Mouse (Mus musculus) heart, postnatal 4 days (tissue): ENCODE results near the gene Nos1ap. TPM values are rescaled to one million over a fixed set of nuclear protein-coding genes. Genes with fewer than 3 reads are reported as not detected.

Experiments used
- DNase-seq: peaks from one replicate; pipeline ENCODE4 v3.0.0; 2021
- total RNA-seq, 2 experiments: library from RNA; stranded (reverse); gene quantifications; 2 replicates each; pipeline ENCODE4 v1.2.3; 2021

Nos1ap gene
- total RNA-seq, 2 experiments from 2014 or later: 19.9 to 20.0 TPM

DNA sequence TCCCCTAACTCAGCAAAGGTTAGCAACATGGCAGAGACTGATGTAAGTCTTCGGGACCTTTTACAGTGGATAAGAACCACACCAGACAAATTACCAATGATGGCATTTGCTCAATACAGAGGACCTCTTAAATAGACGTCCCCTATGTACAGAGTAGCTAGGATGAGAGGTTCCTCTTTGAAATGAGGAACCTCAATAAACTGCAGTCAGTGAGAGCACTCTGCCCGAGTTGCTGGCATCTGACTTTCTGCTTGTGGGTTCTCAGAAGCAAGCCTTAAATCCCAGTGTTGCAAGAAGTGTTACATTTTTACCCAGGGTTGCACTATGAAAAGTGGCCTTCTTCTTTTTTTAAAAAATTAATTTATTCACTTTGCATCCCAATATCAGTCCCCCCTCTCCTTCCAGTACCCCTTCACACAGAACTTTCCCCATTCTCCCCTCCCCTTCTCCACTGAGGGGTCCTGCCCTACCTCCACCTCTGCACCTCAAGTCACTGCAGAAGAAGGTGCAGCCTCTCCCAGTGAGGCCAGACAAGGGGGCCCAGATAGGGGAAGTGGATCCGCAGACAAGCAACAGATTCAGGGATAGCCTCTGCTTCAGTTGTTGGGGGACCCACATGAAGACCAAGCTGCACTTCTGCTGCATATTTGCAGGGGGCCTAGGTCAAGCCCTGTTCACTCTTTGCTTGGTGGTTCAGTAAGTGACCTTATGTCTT, 307.1 kb downstream of the Nos1ap start:
- no peak for DNase-seq

- no peak for DNase-seq
Measured at GRCm38 (mm10) chr1:170277016-170277415, 312.6 kb downstream of the Nos1ap start, which contains the start of gene Sh2d1b1. TSS of gene Sh2d1b1 (plus strand) at chr1:170277320.

- no peak for DNase-seq
Measured at GRCm38 (mm10) chr1:170273252-170273651, 316.4 kb downstream of the Nos1ap start.

- no peak for DNase-seq
Measured at GRCm38 (mm10) chr1:170270696-170271095, 319.0 kb downstream of the Nos1ap start.

DNA sequence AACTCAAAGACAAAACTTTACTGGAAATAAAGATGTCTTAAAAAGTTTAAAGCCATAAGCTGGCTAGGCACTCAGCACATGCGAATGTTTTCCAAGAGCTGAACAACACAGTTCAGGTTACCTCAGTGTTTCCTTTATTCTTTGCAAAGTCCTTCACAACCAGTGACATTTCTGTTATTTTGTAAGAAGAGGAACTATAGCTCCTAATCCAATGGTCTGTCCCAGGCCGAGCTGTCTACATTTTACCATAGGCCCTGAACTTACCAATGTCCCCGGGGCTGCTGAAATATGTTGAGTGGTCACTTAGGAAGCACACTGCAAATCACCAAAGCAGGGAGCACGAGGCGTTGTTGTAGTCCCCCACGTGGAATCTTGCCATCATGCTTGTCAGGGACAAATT, 319.4 kb downstream of the Nos1ap start:
- no peak for DNase-seq

- DNase-seq: peak; percentile 89
Measured at GRCm38 (mm10) chr1:170255560-170255910, 334.1 kb downstream of the Nos1ap start.

DNA sequence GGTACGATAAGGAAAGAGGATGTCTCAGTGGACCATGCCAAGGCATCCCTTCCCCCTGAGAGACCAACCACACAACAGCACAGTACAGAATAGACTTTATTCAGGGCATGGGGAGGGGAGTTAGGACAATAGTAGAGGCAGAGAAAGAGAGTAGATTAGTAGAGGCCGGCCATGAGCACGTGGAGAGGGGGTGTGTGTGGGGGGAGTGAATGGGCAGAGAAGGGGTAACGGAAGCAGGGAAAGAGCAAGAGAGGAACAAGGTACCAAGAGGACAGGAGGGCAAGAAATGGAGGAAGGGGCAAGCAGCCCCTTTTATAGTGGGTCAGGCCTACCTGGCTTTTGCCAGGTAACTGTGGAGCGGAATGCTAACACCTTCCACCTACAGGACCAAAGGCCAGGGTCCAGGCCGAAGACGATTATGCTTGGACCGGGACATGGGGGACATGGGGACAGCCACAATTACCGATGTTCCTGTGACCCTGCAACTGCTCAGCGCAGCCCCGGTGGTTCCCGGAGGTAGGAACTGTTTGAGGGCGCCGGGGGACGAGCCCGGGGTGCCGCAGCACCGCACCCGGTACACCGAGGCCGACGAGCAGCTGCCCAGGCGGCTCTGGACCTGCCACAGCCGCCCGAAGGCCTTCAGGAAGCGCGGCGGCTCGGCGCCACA, 334.6 kb downstream of the Nos1ap start:
- no peak for DNase-seq

Other genes with a start within 250 kb of the Nos1ap start
- 10 to 100 TPM; 53.6 to 56.8 TPM for gene Olfml2b, start 54.7 kb upstream of the Nos1ap start, total RNA-seq